Mouse (Mus musculus) midbrain, embryonic 10.5 days (tissue): Measurements from ENCODE around the gene Mcoln2. TPM values are rescaled to one million over a fixed set of nuclear protein-coding genes. Genes with fewer than 3 reads are reported as not detected.
"Not testable (repeated sequence)": the region's sequence is repeated elsewhere in the genome, so short reads cannot be mapped to it uniquely, and the experiment has no call there.

Experiments used
- DNase-seq: peaks from one replicate; pipeline ENCODE4 v3.0.0-alpha.2; 2017; ENCODE audit warnings: low spot score
- H3K27ac ChIP-seq: fragments of 300-500 bp; sonication (generic); replicated peaks from 2 replicates; pipeline ENCODE4 v1.5.1; 2016; ENCODE audit warnings: mild to moderate bottlenecking
- H3K27me3 ChIP-seq: fragments of 300-500 bp; sonication (generic); 2 replicates; pipeline ENCODE4 v1.6.1; 2016; ENCODE audit warnings: low read depth, mild to moderate bottlenecking; ENCODE audit not compliant: poor library complexity, severe bottlenecking
- H3K36me3 ChIP-seq: fragments of 300-500 bp; sonication (generic); 2 replicates; pipeline ENCODE4 v1.6.1; 2016; ENCODE audit warnings: mild to moderate bottlenecking, moderate library complexity
- H3K4me1 ChIP-seq: fragments of 300-500 bp; sonication (generic); 2 replicates; pipeline ENCODE4 v1.6.1; 2016
- H3K4me3 ChIP-seq: fragments of 300-500 bp; sonication (generic); 2 replicates; pipeline ENCODE4 v1.5.1; 2016; ENCODE audit warnings: mild to moderate bottlenecking, moderate library complexity
- H3K9me3 ChIP-seq: fragments of 300-500 bp; sonication (generic); replicated peaks from 2 replicates; pipeline ENCODE4 v1.6.1; 2016; ENCODE audit warnings: mild to moderate bottlenecking
- whole genome bisulfite sequencing: fragments of 180-500 bp; shearing (Covaris S2); methylation state at CpG from one replicate; pipeline ENCODE4 v1.1.7; 2016; 5-methylcytosine and 5-hydroxymethylcytosine counted together
- polyA plus RNA-seq: library from polyadenylated mRNA; unstranded; fragments of >200 nt; fragmentation: Nextera tagmentation; extraction: Ambion mirVana; gene quantifications from 2 replicates; pipeline ENCODE4 v1.2.1, GENCODE M21; 2016

The Mcoln2 gene
- polyA plus RNA-seq, 1 experiment from 2014 or later: 0.20 TPM

DNA sequence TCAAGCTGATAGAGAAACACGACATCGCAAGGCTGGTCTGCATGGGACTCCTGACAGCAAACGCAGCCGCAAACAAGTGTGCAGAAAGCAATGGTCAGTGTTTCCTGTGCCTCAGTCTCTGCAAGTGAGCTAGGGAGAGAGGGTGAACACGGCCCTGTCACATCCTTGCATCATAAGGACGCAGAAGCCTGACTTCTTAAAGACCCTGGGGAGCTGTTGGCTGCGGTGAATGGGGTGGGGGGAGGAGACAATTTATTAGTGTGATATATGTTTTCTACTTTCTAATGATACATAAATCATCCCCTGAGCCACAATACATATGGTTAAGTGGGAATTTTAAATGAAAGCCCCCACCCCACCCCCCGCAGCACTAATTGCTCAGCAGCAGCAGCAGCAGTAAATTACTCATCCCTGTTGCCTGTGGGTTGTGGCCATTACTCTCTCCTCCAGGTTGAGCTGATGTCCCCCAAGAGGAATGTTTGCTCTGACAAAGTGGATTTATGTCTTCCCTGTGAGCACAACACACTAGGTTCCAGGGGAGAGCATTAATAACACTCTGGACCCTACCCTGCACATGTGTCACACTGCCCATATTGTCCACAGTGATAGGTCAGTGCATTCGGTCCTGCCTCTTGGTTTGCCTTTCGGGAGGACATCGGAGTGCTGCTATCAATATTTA is 49.3 kb downstream of the Mcoln2 start:
- WGBS: 88% methylated on average over 11 of the region's 11 CpGs
- Histone ChIP-seq H3K36me3 (no peaks in the 10 kb centered on the region), H3K27ac (no peak overlapping the region), H3K27me3 (no peaks in the 10 kb centered on the region), H3K9me3 (no peaks in the 10 kb centered on the region), H3K4me1 (peaks cover 17% of the 10 kb centered on the region), H3K4me3 (no peak overlapping the region)
- DNase-seq: no peak

DNA sequence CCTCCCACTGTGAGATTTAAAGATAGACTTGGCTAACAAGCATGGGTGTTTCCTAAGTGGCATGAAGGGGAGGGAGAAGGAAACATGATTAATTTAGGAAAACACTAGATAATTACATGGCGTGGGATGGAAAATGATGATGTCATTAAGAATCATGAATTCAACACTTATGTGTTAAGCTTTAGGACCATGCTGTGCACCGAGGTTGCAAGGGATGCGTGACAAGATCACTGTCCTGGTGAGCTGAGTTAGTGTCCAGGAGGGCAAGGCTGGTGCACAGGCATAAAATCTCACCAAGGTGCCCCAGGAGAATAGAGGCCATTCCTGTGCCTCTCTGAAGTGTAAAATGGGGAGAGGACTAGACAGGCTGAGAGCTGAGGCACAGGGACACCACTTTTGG is 49.9 kb downstream of the Mcoln2 start:
- Histone ChIP-seq H3K9me3 (no peaks in the 10 kb centered on the region), H3K4me3 (no peak overlapping the region), H3K4me1 (peaks cover 17% of the 10 kb centered on the region), H3K27ac (no peak overlapping the region), H3K27me3 (no peaks in the 10 kb centered on the region), H3K36me3 (no peaks in the 10 kb centered on the region)
- DNase-seq: no peak
- 89% methylated on average over 3 of the region's 3 CpGs for WGBS

DNA sequence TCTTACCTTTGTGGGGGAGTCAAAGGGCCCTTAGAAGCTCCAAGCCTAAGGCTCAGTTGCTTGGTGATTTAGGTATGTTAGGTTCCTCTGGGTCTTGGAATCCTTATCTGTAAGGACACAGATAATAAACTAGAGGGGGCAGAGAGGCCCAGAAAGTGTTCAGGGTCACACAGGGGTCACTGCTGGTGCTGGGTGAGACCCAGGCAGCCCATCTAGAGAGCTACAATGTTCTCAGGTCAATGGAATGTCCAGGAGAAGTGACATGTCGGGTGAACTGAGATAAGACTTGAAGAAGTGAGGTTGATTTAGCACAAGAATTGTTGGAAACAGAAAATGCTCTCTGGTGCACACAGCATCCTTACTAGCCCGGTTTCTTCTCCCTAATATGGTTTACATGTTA is 54.7 kb downstream of the Mcoln2 start:
- no peak for DNase-seq
- WGBS: 85% methylated on average over 2 of the region's 2 CpGs
- H3K27ac ChIP-seq: no peak overlapping the region
- H3K27me3 ChIP-seq: no peaks in the 10 kb centered on the region
- peaks cover 3% of the 10 kb centered on the region; the same call in 1 of the 2 replicates for H3K4me1 ChIP-seq
- no peak overlapping the region for H3K4me3 ChIP-seq
- no peaks in the 10 kb centered on the region for H3K9me3 ChIP-seq
- no peaks in the 10 kb centered on the region for H3K36me3 ChIP-seq

DNA sequence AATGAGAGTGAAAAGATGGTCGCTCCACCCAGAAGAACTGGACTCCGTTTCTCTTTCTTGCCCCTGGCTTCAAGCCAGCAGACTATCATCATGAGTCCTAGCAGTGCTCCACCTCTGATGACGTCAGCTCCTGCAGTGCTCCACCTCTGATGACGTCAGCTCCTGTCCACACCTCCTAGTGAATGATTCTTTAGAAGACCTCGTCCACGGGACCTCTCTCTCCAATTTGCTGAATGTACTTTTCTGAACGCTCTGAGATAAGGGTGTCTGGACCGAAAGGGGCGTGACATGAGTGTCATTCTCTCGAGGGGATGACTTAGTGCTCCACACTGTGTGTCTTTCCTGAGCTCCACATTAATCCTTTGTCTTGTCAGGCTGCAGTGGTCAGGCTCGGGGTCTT is 55.7 kb downstream of the Mcoln2 start:
- DNase-seq: no peak
- Histone ChIP-seq H3K4me1 (no peaks in the 10 kb centered on the region), H3K9me3 (no peaks in the 10 kb centered on the region), H3K27me3 (no peaks in the 10 kb centered on the region), H3K4me3 (no peak overlapping the region), H3K27ac (no peak overlapping the region), H3K36me3 (no peaks in the 10 kb centered on the region)
- 88% methylated on average over 11 of the region's 11 CpGs for WGBS

DNA sequence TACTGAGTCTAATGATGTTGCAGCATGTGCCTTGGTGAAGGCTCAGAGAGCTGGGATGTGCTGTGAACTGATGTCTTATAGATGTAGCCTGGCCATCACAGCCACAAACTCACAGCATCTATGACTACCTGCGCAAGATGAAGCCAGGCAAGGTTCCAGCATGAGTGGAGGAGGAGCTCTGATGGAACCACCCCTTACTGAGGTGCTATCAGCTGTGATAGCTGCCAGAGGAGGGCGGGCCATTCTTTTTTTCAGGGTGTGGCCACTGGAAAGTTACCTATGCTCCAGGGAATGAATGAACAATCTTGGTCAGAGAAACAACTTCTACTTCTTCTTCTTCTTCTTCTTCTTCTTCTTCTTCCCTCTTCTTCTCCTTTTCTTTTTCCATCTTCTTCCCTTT is 57.0 kb downstream of the Mcoln2 start:
- 75% methylated on average over 2 of the region's 2 CpGs for WGBS
- no peak for DNase-seq
- H3K4me1 ChIP-seq: no peaks in the 10 kb centered on the region

DNA sequence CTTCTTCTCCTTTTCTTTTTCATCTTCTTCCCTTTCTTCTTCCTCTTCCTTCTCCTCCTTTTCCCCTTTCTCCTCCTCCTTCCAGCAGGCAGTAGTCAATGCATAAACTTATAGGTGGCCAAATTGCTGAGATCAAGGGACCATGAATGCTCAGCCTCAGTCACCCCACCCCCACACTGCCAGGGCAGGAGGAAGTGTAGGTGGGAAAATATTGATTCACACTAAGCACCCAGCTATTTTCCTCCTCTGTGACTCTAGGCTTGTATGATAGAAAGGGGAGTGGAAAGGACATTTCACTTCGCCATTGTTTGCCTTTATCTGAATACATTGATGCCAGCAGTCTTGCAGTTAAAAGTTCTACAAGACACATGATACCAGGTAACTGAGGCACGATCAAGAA is 57.8 kb downstream of the Mcoln2 start:
- Histone ChIP-seq H3K27ac (no peak overlapping the region), H3K9me3 (no peaks in the 10 kb centered on the region), H3K4me1 (no peaks in the 10 kb centered on the region), H3K36me3 (no peaks in the 10 kb centered on the region), H3K4me3 (no peak overlapping the region), H3K27me3 (no peaks in the 10 kb centered on the region)
- no peak for DNase-seq
- WGBS: 87% methylated on average over 2 of the region's 2 CpGs

More for the DNA sequence above, 57.0 kb downstream of the Mcoln2 start:
- Histone ChIP-seq H3K4me3 (no peak overlapping the region), H3K27me3 (no peaks in the 10 kb centered on the region), H3K9me3 (no peaks in the 10 kb centered on the region), H3K36me3 (no peaks in the 10 kb centered on the region), H3K27ac (no peak overlapping the region)

DNA sequence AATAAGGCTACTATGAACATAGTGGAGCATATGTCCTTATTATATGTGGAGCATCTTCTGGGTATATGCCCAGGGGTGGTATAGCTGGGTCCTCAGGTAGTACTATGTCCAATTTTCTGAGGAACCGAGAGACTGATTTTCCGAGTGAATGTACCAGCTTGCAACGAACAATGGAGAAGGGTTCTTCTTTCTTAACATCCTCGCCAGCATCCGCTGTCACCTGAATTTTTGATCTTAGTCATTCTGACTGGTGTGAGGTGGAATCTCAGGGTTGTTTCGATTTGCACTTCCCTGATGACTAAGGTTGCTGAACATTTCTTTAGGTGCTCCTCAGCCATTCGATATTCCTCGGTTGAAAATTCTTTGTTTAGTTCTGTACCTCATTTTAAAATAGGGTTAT is 60.1 kb downstream of the Mcoln2 start:
- not testable (repeated sequence) for H3K27ac ChIP-seq, H3K36me3 ChIP-seq, DNase-seq, H3K9me3 ChIP-seq, H3K4me1 ChIP-seq, H3K4me3 ChIP-seq, H3K27me3 ChIP-seq
- 96% methylated on average over 8 of the region's 8 CpGs for WGBS

DNA sequence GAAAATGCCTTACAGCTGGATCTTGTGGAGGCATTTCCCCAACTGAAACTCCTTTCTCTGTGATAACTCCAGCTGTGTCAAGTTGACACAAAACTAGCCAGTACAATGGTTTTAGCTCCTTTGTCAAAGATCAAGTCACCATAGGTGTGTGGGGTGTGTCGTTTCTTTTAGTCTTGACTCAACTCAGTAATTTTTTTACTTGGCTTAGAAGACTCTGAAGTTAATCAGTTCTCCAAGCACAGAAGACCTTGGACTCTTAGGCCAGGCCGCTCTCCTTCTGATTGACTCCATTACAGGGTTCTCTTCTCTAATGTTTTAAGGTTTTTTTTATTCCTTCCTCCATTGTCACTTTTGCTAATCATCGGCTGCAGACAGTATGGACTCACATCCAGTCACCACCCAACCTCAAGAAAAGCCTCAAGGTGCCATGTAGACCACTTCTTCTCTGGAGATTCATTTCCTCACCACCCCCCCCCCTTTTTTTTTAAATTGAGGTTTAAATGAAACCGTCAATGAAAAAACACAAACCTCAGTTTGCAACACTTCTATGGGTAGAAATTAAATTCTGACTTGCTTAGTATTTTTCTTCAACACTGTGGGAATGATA is 61.6 kb downstream of the Mcoln2 start:
- no peak overlapping the region for H3K4me3 ChIP-seq
- WGBS: 89% methylated on average over 4 of the region's 4 CpGs
- no peak for DNase-seq
- no peaks in the 10 kb centered on the region for H3K36me3 ChIP-seq
- H3K4me1 ChIP-seq: no peaks in the 10 kb centered on the region
- H3K27me3 ChIP-seq: no peaks in the 10 kb centered on the region
- no peak overlapping the region for H3K27ac ChIP-seq
- no peaks in the 10 kb centered on the region for H3K9me3 ChIP-seq

DNA sequence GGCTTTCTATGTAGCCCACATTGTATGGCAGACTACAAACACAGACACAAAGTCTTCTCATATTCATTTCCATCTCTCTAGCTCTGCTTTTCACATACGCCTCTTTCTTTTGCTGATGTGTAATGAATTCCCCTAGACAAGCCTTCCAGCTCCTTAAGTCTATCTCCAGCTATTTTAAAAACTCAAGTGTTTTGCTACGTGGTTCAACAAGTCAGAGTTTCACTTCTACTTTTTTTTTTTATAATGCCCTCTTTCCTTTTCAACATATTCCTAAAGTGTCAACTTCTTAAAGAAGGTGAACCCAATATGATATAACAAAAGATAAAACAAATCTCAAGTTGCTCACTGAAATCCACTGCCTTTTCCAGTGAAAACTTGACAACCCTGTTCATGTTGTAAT is 62.3 kb downstream of the Mcoln2 start:
- WGBS: 83% methylated on average over 2 of the region's 2 CpGs
- Histone ChIP-seq H3K9me3 (no peaks in the 10 kb centered on the region), H3K4me1 (no peaks in the 10 kb centered on the region), H3K36me3 (no peaks in the 10 kb centered on the region), H3K27ac (no peak overlapping the region), H3K27me3 (no peaks in the 10 kb centered on the region), H3K4me3 (no peak overlapping the region)
- DNase-seq: no peak

DNA sequence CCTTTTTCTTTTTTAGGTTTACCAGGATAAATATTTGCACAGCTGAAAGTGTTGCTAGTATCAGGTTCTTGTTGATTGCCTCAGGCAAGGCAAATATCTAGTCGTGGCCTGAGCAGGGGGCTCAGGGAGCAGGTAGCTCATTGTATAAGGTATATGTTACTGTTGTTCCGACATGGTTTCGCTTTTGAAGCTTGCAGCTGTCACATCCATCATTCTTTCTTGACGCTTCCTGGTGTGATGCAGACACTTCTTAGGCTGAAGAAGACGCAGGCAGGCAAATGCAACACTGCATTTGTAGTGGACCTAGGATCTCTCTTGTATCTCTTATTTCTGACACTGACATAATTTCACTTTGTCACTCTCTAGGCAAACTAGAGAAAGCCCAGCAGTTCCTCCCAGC is 63.7 kb downstream of the Mcoln2 start:
- H3K4me3 ChIP-seq: no peak overlapping the region
- H3K9me3 ChIP-seq: no peaks in the 10 kb centered on the region
- H3K27ac ChIP-seq: no peak overlapping the region
- no peaks in the 10 kb centered on the region for H3K4me1 ChIP-seq
- H3K27me3 ChIP-seq: no peaks in the 10 kb centered on the region
- no peaks in the 10 kb centered on the region for H3K36me3 ChIP-seq
- WGBS: 78% methylated on average over 5 of the region's 5 CpGs
- no peak for DNase-seq

DNA sequence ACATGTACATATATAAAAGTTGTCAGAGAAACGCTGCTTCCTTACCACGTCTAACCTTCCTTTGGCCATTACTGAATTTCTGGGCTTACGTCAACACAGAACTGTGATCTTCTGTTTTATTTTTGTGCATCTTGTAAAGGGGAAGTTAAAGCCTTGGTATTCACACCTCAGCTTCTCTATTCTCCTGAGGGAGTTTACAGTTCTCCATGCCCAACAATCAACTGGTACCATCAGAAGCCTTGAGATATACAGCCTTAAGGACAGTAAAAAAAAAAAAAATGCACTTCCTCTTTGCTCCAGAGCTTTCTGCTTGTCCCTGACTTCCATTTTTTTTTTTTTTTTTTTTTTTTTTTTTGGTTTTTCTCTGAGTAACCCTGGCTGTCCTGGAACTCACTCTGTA is 66.9 kb downstream of the Mcoln2 start:
- Histone ChIP-seq H3K9me3 (no peaks in the 10 kb centered on the region), H3K4me3 (no peak overlapping the region), H3K36me3 (no peaks in the 10 kb centered on the region), H3K4me1 (peaks cover 12% of the 10 kb centered on the region), H3K27ac (no peak overlapping the region), H3K27me3 (peaks cover 28% of the 10 kb centered on the region)
- DNase-seq: no peak
- WGBS: 89% methylated on average over 3 of the region's 3 CpGs

DNA sequence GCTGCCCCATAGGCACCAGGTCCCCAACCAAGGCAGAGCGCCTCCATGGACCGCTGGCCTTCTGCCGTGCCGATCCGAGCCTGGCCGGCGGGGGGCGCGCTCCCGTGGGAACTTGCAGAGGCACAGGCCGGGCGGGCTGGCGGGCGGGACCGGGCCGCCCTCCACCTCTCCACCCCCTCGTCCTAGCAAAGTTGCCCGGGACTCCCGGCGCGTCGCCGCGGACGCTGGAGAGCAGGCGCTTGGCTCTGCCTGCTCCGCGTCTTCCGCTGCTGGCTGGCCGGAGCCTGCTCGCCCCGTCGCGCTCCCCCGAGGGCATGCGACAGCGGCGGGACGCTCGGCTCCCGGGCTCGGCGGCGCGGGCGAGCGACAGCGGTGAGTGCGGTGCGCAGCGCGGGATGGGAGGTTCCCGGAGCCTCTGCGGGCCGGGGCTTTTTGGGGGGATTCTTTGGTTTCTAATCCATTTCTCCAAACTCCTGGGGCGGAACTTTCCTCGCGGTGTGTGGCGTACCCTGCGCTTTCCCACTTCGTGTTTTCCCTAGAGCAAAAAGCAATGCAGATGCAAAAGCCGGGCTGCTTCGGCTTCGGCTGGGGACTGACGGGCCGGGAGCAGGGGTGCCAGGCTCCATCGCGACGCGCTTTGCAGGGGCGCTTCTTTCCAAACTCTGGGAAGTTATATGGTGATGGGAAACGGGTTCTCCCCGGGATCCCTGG is 71.3 kb downstream of the Mcoln2 start, which contains the start of gene Lpar3:
Lpar3 (plus strand) TSS at position 188 of the 711 bp plus-strand sequence.
- peak; percentile 84 for DNase-seq

DNA sequence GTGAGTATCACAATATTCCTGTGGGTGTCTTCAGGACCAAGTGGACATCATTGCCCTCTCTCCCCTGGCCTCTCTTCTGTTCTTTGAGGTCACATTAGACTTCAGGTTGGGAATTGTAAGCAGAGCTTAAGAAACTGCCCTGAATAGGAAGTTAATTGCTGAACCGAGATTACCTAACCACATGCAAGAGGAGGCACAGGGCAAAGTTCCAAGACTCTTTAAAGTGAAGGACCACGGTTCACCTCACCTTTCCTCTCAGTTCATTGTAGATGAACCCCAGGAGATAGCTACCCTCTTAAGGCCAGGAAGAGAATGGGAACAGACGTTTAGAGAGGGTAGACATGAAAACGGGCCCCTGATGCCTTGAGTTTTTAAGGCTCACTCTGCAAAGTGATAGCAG is 74.6 kb downstream of the Mcoln2 start:
- H3K36me3 ChIP-seq: no peaks in the 10 kb centered on the region
- no peak overlapping the region for H3K27ac ChIP-seq
- WGBS: 76% methylated on average over 4 of the region's 4 CpGs
- H3K27me3 ChIP-seq: peaks cover 56% of the 10 kb centered on the region
- H3K9me3 ChIP-seq: no peaks in the 10 kb centered on the region
- H3K4me3 ChIP-seq: no peak overlapping the region
- H3K4me1 ChIP-seq: peaks cover 22% of the 10 kb centered on the region
- DNase-seq: no peak

More for the DNA sequence above, 71.3 kb downstream of the Mcoln2 start, which contains the start of gene Lpar3:
- Histone ChIP-seq H3K27me3 (peaks cover 62% of the 10 kb centered on the region), H3K4me1 (peaks cover 12% of the 10 kb centered on the region), H3K36me3 (no peaks in the 10 kb centered on the region), H3K9me3 (no peaks in the 10 kb centered on the region), H3K27ac (peak within 1 kb of the TSS; percentile 70), H3K4me3 (peak within 1 kb of the TSS; percentile 68)
- under 1% methylated on average over 73 of the region's 73 CpGs for WGBS
